Mouse (Mus musculus) ES-E14 (cell line): ENCODE results near the gene Usp7. TPM values are rescaled to one million over a fixed set of nuclear protein-coding genes. Genes with fewer than 3 reads are reported as not detected.

Experiments used
- DNase-seq: peaks from one replicate; pipeline ENCODE4 v3.0.0-alpha.2; 2013; ENCODE audit warnings: low read depth, low spot score
- H3K27ac ChIP-seq: 2 replicates; pipeline ENCODE4 v1.5.1; 2012; ENCODE audit warnings: low read depth, mild to moderate bottlenecking, low read length, moderate library complexity, mixed read lengths; ENCODE audit not compliant: poor library complexity, insufficient read depth, severe bottlenecking
- H3K36me3 ChIP-seq: 2 replicates; pipeline ENCODE4 v1.6.1; 2012; ENCODE audit warnings: mild to moderate bottlenecking, low read length, moderate library complexity, mixed read lengths; ENCODE audit not compliant: control insufficient read depth, poor library complexity, insufficient read depth, severe bottlenecking
- H3K4me1 ChIP-seq, 2 experiments: fragments of 150-350 bp in 1 of 2; sonication (generic) in 1 of 2; 2 replicates each; pipeline ENCODE4 v1.6.1; 2012; ENCODE audit warnings: low read length in 2 of 2, mild to moderate bottlenecking in 1 of 2, mixed read lengths in 1 of 2; ENCODE audit not compliant: control insufficient read depth in 2 of 2, insufficient read depth in 2 of 2, poor library complexity in 1 of 2
- H3K4me3 ChIP-seq, 2 experiments: fragments of 150-350 bp in 1 of 2; sonication (generic) in 1 of 2; 2 replicates each; pipeline ENCODE4 v1.5.1; 2012; ENCODE audit warnings: low read length in 2 of 2, low read depth in 1 of 2, mild to moderate bottlenecking in 1 of 2, mixed read lengths in 1 of 2; ENCODE audit not compliant: insufficient read depth in 1 of 2, poor library complexity in 1 of 2, severe bottlenecking in 1 of 2
- H3K9ac ChIP-seq: 2 replicates; pipeline ENCODE4 v1.6.1; 2012; ENCODE audit warnings: low read depth, mild to moderate bottlenecking, low read length, mixed read lengths; ENCODE audit not compliant: poor library complexity, insufficient read depth, severe bottlenecking
- H3K9me3 ChIP-seq: fragments of 150-350 bp; sonication (generic); 2 replicates; pipeline ENCODE4 v1.6.1; 2012; ENCODE audit warnings: low read depth, mild to moderate bottlenecking, low read length; ENCODE audit not compliant: control insufficient read depth, insufficient read depth
- CHD2 ChIP-seq: IDR thresholded peaks from 2 replicates; pipeline ENCODE4 v1.6.1; 2014; ENCODE audit warnings: mild to moderate bottlenecking, low read depth, low read length, inconsistent platforms
- HCFC1 ChIP-seq: IDR thresholded peaks from 2 replicates; pipeline ENCODE4 v1.6.1; 2012; ENCODE audit warnings: low read length, inconsistent platforms, borderline replicate concordance; ENCODE audit not compliant: insufficient read depth
- MAFK ChIP-seq: IDR thresholded peaks from 2 replicates; pipeline ENCODE4 v1.6.1; 2014; ENCODE audit warnings: mild to moderate bottlenecking, low read depth, low read length, inconsistent platforms; ENCODE audit not compliant: insufficient read depth
- ZC3H11A ChIP-seq: IDR thresholded peaks from 2 replicates; pipeline ENCODE4 v1.6.1; 2012; ENCODE audit warnings: low read depth, mild to moderate bottlenecking, inconsistent platforms, low read length, borderline replicate concordance
- ZNF384 ChIP-seq: IDR thresholded peaks from 2 replicates; pipeline ENCODE4 v1.6.1; 2012; ENCODE audit warnings: low read depth, low read length, inconsistent platforms
- in situ Hi-C, 2 experiments: fragments of 600-800 bp; cut with MboI; formaldehyde crosslinking; loops; one replicate each; pipeline ENCODE4 v1.15.1; 2025; ENCODE audit warnings: low sequenced_read_pairs in 2 of 2, inconsistent platforms in 1 of 2; ENCODE audit not compliant: unreplicated experiment in 2 of 2
- total RNA-seq: library from RNA; depleted of rRNA; stranded (reverse); fragments of 300-350 nt; gene quantifications from 2 replicates; pipeline ENCODE4 v1.2.3, GENCODE M21; 2012

Usp7 gene
- total RNA-seq, 1 experiment: 242 TPM

DNA sequence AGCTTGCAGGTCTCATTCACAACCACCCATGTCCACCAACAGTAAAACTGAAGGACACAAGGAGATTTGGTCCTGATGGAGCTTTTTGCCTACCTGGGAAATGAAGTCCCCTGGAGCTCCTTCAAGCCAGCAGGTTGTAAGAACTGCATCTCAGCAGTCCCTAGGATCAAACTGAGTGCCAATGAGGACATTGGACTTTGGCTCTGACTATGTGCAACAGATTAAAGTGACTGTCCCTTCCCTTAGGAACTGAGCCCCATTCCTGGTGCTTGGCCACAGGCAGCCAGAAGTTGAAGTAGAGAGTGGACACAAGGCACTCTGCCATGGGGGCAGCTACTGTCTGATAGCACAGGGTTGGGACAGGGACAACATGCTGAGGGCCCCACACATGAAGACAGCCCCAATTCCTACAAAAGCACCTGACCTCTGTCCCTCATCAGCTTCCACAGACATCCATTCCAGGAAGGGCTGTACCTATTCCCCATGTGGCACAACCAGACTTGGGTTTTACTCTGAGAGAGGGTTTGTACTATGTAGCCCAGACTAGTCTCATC, 104.5 kb downstream of the Usp7 start:
- in situ Hi-C loops: no loop called here
- no peak for DNase-seq
- H3K4me1 ChIP-seq: peaks cover 0 to 9% of the 10 kb centered on the region in 2 experiments; a peak in 2 of 4 replicates
- H3K4me3 ChIP-seq: no peak overlapping the region
- peaks cover 59% of the 10 kb centered on the region for H3K36me3 ChIP-seq
- no peak for TF ChIP-seq ZC3H11A
- no peak for TF ChIP-seq HCFC1
- TF ChIP-seq ZNF384: no peak
- H3K27ac ChIP-seq: no peak overlapping the region
- H3K9me3 ChIP-seq: no peaks in the 10 kb centered on the region
- H3K9ac ChIP-seq: no peak overlapping the region

DNA sequence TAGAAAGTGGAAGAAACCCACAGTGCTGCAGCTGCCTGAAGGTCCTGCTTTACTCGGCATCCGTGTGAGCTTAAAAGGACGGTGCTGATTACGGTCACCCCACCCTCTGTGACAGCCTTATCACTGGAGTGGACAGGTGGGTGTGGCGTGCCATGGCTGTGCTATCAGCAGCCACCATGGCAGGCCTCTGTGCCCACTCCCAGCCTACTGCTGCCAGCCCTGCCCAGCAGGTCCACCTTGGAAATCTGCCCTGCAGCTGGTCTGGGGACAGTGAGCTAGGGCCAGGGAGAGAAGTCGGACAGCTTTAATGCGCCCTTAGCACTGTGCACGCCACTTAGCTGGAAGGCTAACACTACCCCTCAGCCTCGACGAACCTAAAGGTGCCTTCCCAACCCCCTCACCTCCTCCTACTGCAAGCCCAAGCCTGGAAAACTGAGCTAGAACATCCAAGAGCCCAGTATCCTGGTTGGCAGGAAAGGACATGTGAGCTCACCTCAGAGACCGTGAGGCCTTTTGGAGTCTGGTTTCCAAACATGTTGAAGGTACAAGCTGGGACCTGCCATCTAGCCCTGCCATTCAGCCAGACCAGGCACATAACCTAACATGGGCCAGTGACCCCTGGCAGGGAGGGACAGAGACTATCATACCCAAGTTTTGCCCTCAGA, 105.1 kb downstream of the Usp7 start:
- H3K4me1 ChIP-seq: peaks cover 0 to 9% of the 10 kb centered on the region in 2 experiments; a peak in 2 of 4 replicates
- in situ Hi-C loops: no loop called here
- H3K4me3 ChIP-seq: no peak overlapping the region
- no peak overlapping the region for H3K27ac ChIP-seq
- no peaks in the 10 kb centered on the region for H3K9me3 ChIP-seq
- H3K36me3 ChIP-seq: peaks cover 56% of the 10 kb centered on the region
- no peak overlapping the region for H3K9ac ChIP-seq
- TF ChIP-seq CHD2: no peak
- no peak for TF ChIP-seq HCFC1
- no peak for TF ChIP-seq ZNF384
- no peak for TF ChIP-seq ZC3H11A
- TF ChIP-seq MAFK: no peak
- no peak for DNase-seq

DNA sequence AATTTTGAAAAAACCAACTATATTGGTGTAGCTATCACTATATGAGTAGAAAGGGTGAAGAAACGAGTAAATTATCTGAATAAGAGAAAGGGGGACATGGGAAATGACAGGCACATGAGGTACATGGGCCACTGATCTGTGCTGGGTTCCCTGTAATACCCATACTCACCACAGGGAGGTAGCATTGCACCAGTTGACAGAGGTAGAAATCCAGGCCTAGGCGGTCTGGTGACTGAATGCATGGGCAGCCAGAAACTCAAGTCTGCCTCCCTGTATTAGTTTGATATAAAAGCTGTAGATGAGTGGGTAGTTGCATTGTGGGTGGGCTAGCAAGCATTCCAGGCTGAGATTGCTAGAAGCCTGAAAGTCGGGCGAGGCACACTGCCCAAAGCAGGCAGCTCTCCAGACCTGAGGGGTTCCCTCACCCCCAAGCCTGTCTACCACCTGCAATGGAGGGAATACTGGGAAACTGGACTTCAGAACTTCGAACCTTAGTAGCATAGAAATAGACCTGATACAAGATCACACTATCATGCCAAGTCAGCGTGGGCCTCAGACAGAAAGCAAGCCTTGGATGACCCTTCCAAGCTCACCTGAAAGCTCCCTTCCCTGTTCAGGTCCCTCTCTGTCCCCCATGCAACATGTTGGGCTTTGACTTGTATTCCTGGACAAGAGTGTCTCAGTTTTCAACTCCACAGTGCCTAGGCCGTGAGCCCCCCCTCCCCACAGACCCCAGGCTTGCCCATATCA, 105.8 kb downstream of the Usp7 start:
- Histone ChIP-seq H3K9me3 (no peaks in the 10 kb centered on the region), H3K9ac (no peak overlapping the region), H3K27ac (no peak overlapping the region), H3K36me3 (peaks cover 50% of the 10 kb centered on the region), H3K4me3 (no peak overlapping the region), H3K4me1 (peaks cover 0 to 9% of the 10 kb centered on the region in 2 experiments; a peak in 2 of 4 replicates)
- no peak for TF ChIP-seq MAFK
- no peak for TF ChIP-seq CHD2
- TF ChIP-seq ZNF384: no peak
- TF ChIP-seq HCFC1: no peak
- TF ChIP-seq ZC3H11A: peak; percentile 57; the same call in 1 of the 2 replicates
- in situ Hi-C loops: no loop called here
- DNase-seq: peak; percentile 69

DNA sequence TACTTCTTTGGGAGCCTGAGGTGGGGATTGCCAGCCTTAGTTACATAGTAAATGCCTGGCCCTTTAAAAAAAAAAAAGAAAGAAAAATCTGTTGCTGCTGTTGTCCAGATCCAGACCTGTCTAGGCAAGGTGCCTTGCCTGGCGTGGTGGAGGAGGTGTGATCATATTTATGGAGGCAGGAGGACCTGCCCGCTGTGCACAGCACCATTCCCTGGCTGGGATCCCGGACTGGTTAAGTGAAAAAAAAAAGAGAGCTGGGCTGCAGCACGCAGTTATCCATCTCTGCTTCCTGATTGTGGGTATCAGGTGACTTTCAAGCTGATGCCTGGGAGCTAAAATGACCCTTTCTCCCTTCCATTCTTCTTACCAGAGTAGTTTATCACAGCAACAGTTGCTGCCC, 107.0 kb downstream of the Usp7 start:
- DNase-seq: no peak
- H3K9me3 ChIP-seq: no peaks in the 10 kb centered on the region
- H3K36me3 ChIP-seq: peaks cover 40% of the 10 kb centered on the region

More for the DNA sequence above, 107.0 kb downstream of the Usp7 start:
- Histone ChIP-seq H3K9ac (no peak overlapping the region), H3K4me3 (no peak overlapping the region), H3K4me1 (peaks cover 0 to 9% of the 10 kb centered on the region in 2 experiments; a peak in 2 of 4 replicates), H3K27ac (no peak overlapping the region)
- TF ChIP-seq HCFC1: no peak
- no peak for TF ChIP-seq ZNF384
- no peak for TF ChIP-seq ZC3H11A
- TF ChIP-seq MAFK: no peak
- no peak for TF ChIP-seq CHD2
- in situ Hi-C loops: no loop called here
